Mouse (Mus musculus) testis, adult 2 months (tissue): ENCODE measurements around the gene Foxp4.

Source experiments
- CTCF ChIP-seq: fragments of 200-500 bp; IDR thresholded peaks from 2 replicates; pipeline ENCODE4 v1.5.1; 2012; ENCODE audit warnings: low read depth, mild to moderate bottlenecking, inconsistent platforms, low read length, moderate library complexity; ENCODE audit not compliant: control insufficient read depth, insufficient read depth, insufficient replicate concordance
- POLR2A ChIP-seq: fragments of 200-500 bp; IDR thresholded peaks from 2 replicates; pipeline ENCODE4 v1.6.1; 2012; ENCODE audit warnings: low read depth, mild to moderate bottlenecking, inconsistent platforms, low read length, moderate library complexity; ENCODE audit not compliant: control insufficient read depth

DNA sequence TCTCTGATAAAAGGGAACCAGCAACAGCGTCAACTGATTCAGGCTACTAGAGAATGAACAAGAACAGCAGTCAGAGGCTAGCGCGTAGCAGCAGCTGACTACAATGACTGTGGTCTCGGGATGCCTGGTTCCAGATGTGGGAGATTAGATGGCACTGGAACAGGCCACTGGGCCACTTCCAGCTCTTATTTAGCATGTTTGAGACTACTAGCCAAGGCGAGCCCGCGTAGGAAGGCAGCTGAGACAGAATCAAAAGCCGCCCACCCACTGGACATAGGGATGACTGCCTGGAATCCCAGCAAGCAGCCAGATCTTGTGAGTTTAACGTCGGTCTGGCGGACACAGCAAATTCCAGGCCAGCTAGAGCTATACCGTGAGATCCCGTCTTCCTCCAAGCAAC is 43.1 kb downstream of the Foxp4 start:
- TF ChIP-seq CTCF (no peak), POLR2A (no peak)
